Mouse (Mus musculus) thymus, adult 2 months (tissue): Measurements from ENCODE around the gene Nnmt.

Source experiments
- CTCF ChIP-seq: fragments of 200-500 bp; IDR thresholded peaks from 2 replicates; pipeline ENCODE4 v1.5.1; 2012; ENCODE audit warnings: mild to moderate bottlenecking, control low read depth, low read length, moderate library complexity, borderline replicate concordance; ENCODE audit not compliant: control insufficient read depth, poor library complexity, insufficient read depth; ENCODE audit errors: extremely low read depth
- POLR2A ChIP-seq: fragments of 200-500 bp; IDR thresholded peaks from 2 replicates; pipeline ENCODE4 v1.6.1; 2012; ENCODE audit warnings: mild to moderate bottlenecking, low read length, control low read depth, moderate library complexity; ENCODE audit not compliant: control insufficient read depth, poor library complexity, insufficient read depth; ENCODE audit errors: extremely low read depth

GRCm38 (mm10) chr9:48600066-48600465 is 4.9 kb downstream of the Nnmt start:
- TF ChIP-seq CTCF (no peak), POLR2A (no peak)
